Mouse (Mus musculus) urinary bladder, adult 18-20 months (tissue): ENCODE measurements around the gene Lgals8.
A peak's percentile ranks its signal among the peaks of the same experiment; 100 is the strongest.
"Not testable (repeated sequence)": the region's sequence is repeated elsewhere in the genome, so short reads cannot be mapped to it uniquely, and the experiment has no call there.

Experiments used
- DNase-seq, 2 experiments: peaks; one replicate each; pipeline ENCODE4 v3.0.0; 2022; ENCODE audit warnings: low spot score in 2 of 2, mixed read lengths in 2 of 2

The Lgals8 gene

DNA sequence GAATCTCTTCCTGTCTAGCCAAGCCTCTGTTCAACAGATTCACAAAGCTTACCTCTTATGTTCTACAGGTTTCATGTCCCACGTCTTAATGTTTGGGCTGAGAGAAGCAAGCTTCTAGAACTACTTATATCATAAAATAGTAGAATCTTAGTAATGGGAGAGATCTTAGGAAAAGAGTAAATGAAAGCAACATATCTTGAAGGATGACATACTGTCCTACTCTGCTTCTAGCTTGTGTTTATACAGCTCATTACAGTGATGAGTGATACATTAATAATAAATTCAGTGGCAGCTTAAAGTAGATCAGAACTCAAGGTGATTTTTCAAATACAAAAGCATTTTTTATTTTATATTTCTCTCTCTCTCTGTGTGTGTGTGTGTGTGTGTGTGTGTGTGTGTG lies at the start of gene Lgals8:
TSS of gene Lgals8 (minus strand) at position 101 of the 400 bp plus-strand sequence.
- no peak for DNase-seq

DNA sequence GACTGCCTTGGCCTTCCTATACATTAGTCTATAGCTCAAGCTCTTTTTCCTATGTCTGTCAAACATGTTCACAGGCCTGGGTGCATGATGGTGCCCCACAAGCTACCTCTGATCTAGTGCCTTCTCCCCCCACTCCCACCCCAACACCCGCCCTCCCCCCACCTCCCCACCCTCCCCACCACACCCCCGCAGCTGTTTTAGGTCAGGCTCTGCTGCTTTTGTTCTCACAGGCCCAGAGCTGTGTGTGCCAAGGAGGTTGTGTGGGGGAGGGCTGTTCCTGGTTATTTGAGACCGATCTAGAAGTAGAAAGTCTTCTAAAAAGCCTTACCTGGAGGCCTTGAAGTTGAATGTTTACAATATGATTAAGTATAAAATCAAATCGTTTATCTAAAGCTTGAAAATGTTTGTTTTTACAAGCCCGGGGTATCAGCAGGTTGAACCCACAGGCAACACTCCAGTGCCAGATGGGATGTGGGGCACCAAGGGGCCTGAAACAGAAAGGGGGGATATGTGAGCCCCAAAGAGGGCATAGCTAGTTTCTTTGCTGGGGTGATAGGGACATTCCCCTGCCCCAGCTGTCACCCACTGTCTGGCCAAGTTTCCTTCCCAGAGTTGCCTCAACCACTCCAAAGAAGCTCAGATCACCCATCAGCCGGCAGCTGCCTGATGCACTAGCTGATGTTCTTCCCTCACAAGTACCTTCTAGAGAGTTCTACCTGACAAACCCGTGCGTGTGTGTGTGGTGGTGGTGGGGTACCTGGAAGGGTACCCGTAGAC lies 46.6 kb upstream of the Lgals8 start:
- peak; percentile 27 to 33 for DNase-seq

DNA sequence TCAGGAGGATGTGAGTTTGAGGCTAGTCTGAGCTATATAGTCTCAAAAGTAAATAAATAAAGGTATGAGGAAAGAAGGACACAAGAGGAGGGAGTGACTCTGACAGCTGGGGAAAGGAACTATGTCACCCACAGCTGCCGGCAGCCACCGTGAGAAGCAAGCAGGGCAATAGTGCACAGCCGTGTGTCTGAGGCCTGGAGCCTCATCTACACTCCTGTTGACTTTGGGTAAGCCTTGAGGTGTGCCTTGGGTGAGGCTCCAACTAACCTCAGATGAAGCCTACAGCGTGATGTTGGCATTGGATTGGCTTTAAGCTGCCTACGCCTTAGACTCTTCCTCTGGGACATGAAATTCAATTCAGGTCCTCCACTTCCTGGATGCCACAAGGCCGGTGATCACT lies 45.3 kb upstream of the Lgals8 start:
- no peak for DNase-seq

DNA sequence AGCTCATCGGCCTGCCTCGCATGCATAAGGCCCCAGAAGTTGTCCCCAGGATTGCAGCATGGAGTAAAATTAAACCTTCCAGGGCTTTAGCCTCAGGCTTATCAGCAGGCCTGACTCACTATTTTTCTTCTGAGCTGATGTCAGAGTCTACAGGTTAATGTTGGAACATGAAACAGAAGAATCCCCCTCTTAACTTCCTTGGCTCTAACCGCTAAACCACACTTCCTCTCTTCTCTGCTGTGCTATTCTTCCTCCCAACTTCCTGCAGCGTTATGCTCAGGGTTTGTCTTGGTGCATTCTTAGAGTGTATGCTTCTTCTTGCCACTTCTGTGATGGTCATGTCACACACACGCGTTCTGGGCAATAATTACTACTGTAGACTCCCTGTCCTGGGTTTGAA lies 42.7 kb upstream of the Lgals8 start:
- no peak for DNase-seq

DNA sequence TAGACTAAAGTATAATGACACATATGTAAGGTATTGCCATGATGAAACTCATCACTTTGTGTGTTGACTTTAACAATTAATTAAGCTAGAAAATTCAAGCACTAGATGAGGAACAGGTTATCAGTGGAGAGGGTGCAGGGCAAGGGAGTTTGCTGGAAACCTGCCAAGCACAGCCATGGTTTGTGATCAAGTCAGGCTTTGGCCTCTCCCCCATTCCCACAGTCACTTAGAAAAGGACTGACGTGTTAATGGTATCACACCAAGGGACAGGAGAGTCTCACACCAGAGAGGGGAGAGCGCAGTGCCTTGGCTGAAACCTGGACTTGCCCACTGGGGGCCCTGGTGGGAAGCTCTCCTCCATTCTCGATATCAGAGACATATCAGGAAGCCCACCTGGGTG lies 40.6 kb upstream of the Lgals8 start:
- no peak for DNase-seq

DNA sequence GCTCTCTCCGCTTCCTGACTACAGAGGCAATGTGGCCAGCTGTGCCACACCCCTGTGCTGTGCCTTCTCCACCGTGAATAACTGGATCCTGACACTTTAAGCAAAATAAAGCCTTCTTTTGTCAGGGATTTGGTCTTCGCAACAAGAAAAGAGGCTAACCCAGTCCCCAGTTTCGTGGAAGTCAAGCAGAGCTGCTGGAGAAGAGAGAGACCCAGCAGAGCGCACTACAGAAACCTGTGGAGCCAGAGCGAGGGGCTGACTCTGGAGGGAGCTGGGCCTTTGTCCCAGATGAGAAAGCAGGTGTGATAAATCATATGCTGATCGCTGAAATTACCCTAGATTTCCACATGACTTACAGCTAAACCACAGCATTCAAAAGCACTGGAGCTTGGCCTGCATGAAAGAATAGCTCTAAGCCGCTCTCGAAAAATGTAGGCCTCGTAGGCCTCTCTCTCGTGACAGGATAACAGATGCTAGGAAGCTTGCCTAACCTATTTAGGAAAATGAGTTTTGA lies 38.6 kb upstream of the Lgals8 start:
- DNase-seq: no peak

DNA sequence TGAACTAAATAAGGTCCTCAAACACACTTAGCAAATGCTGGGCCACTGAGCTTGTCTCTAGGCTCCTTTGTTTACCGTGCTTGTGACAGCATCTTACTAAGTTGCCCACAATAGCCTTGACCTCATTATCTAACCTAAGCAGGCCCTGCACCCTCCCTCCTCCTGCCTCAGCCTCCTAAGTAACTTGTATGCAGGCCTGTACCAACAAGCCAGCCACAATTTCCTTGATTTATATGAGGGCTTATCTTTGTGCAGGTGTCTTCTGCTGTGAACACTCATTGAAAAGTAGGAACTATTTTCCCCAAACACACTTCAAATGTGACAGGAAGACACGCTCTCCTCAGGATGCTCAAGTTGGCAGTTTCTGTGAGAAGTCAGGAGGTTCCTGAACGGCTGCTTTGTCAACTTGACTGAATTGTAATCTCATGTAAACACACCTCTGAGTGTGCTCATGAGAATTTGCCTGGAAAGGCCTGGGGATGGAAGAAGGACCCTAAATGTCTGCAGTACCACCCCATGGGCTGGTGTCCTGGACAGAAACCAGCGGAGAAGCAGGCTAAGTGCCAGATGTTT lies 38.0 kb upstream of the Lgals8 start:
- no peak for DNase-seq

DNA sequence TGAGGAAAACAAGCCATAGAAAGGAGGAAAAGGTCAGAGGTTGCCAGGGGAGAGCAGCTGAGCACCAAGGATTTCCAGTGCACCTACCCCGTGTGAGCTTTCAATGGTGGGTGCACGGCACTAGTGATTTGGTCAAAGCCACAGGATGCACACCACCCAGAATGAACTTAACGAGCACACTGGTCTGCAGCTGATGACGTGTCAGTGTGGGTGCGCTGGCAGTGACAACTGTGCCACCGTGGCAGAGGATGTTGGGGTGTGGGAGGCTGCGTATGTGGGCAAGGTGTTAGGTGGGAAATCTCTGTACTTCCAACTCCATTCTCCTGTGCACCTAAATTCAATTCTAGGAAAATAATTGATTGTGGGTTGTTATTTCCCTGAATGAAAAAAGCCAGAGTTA lies 34.4 kb upstream of the Lgals8 start:
- DNase-seq: no peak

DNA sequence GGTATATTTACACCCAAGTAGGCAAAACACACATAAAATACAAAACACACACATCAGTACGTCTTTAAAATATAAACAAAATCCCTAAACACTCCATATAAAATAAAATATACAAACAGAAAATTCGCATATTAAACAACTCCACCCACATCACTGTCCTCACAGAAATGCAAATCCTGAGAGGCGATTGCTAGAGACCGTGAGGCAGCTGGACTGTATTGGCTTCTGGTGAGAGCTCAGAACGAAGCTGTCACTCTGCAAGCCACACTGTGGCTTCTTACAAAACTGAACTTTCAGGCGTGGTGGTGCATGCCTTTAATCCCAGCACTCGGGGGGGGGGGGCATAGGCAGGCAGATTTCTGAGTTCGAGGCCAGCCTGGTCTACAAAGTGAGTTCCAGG lies 33.1 kb upstream of the Lgals8 start:
- no peak for DNase-seq

DNA sequence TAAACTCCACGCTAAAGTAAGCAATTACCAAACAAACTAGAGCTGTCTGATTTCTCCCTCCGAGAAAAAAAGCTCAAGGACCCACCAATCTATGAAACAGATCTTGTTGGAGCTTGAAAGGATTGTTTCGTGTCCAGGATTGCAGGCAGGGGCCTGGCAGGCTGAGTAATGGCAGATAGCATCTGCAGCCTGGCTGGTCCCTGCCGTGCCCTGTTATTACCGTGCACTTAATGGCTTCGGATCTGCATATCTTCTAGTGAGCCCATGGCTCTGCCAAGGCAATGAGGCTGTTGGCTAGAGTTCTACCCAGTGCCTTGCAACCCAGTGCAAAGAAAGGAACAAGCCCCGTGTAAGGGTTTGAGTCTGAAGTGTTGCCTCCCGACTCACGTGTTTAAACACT lies 30.0 kb upstream of the Lgals8 start:
- peak in 1 of 2 experiments; percentile 63 for DNase-seq

DNA sequence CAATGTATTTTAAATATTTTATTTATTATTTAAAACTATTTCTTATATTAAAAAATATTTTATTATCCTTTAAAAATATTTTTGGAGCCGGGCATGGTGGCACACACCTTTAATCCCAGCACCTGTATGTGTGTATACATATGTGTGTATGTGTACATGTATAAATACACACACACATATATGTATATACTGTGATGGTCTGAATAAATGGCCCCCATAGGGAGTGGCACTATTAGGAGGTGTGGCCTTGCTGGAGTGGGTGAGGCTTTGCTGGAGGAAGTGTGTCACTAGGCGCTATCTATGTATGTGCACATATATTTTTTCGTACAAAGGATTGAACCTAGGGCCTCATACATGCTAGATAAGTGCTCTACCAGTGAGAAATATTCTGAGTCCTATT lies 27.8 kb upstream of the Lgals8 start:
- no peak for DNase-seq

DNA sequence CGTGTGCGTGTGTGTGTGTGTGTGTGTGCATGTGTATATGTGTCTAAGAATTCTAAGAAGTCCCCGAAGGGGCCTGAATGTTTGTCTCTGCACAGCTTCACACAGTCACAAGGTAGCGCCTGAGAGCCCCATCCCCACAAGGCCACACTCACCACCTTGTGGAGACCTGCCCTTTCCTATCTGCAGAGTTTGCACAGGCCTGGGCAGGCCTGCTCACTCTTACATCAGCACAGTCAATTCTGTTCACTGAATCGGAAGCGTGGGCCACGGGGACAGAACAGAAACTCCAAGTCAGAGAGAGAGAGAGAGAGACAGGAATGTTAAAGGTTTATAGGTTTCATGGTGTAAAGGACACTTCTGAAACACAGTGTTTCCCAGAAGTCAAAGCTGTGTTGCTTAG lies 20.9 kb upstream of the Lgals8 start:
- DNase-seq: peak; percentile 62 to 77

DNA sequence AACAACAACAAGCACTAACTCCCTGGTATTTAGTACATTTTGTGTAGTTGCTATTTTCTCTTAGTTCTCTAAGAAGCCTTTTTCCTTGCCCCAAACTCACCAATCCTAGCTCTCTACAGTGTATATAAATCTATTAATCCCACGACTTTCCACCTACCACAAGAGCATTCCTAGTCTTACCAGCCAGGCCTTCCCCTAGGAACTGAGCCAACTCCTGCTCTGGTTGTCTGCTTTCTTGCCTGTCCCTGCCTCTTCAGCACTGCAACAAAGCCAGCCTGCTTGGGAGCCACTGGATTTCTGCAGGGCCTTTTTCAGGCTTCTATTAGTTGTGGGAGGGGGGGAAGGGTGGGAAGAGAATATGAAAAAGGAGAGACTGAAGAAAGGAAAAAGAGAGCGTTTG lies 20.5 kb upstream of the Lgals8 start:
- DNase-seq: no peak

DNA sequence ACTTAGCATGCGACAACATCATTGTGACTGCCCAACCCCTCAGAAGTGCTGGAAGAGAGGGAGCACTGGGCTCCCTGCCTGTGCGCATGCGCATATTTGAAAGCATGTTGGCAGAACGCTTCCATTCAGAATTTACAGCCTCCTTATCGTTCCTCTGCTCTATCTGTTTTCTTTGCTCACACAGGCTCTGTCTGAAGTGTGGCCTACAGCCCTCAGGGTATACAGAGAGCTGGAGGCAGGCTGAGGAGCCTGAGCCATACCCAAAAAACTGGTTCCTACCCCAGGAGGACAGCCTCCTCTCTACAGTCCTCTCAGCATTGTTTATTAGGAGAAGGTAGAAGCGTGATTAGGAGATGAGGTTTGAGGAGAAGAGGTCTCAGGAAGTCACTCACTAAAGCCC lies 15.1 kb upstream of the Lgals8 start:
- no peak for DNase-seq

DNA sequence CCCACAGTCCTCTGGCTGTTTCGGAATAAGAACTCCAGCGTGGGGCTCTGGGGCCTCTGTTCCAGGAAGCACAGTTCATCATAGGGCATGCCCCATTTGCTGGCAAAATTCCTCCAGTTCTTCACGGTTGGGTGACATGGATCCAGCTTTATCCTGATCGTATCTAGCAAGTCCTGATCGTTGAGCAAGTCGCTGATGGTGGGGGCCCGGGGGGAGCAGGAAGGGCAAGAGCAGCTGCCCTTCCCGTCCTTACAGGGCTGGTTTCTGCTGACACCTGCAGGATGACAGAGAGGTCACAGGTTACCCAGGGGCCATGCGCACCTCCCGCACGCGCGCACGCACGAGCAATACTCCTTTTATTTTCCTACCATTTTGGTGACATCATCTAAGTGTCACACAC lies 13.6 kb upstream of the Lgals8 start:
- DNase-seq: no peak

DNA sequence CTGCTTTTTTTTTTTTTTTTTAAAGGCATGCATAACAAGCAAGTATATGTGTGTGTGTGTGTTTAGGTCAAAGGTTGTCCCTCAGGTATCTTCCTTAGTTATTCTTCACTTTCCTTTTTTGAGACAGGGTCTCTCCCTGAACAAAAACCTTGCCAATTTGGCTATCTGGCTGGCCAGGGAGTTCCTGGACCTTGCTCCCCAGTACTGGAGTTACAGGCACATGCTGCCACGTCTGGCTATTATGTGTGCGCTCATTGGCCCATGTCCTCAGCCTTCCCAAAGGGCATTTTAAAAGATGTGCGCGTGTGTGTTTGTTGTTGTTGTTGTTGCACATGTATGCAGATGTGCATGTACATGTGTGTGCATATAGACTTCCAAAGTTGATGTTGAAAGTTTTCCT lies 12.1 kb upstream of the Lgals8 start:
- DNase-seq: no peak

DNA sequence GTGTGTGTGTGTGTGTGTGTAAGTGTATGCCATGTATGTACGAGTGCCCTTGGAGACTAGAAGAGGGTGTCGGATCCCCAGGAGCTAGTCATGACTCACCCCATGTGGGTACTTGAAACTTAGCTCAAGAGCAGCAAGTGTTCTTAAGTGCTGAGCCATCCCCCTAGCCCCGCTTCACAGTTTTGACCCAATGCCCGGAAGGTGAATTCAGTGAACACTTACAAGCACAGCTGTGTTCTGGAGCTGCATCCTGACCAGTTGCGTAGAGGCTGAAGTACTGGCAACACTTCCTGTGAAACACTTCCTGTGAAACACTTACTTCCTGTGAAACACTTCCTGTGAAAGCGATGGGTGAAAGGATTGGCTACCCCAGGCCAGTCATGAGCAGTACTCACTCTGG lies 10.5 kb upstream of the Lgals8 start:
- no peak for DNase-seq

DNA sequence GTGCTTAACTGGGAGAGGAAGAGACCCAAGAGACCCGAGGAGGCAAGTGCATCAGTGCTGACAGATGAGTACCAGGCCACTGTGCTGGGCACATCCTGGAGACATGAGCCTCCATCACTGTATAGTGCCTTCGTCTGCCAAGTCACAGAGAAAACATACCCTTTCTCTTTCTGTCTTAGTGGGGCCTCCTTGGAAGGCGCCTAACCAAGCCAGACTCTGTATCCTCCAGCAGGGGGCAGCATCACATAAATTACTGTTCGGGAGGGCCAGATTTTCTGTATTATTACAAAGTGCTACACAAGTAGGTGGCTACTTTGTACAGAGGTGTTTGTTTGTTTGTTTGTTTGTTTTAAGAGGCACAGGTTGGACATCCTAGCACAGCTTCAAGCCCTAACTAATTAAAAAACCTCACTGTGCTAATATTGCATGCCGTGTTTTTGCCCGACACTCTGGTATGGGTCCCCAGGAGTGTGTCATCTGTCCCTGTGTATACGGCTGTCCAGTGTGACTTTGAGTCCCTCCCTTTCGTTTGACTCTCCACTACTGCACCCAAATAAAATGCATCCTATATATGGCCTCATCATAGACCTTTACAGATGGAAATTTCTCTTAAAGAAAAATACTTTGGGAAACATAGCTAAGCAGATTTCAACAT lies 9.1 kb upstream of the Lgals8 start:
- peak; percentile 45 to 56 for DNase-seq

DNA sequence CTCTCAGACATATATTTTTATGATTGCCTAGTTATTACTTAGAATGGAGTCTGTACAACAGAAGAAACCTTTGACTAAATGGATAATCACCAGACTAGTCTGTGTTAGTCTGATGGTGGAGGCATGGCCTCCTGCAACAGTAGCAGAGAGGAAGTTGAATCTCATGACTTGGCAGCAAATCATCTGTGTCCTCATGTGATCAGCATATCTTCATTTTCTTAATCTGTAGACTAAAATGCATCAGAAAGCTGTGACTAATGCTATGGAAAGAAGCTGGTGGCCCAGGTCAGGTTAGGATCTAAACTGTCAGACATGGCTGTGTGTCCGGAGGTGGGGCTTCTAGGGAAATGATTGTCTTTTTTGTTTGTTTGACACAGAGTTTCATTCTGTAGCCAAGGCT lies 3.7 kb upstream of the Lgals8 start:
- DNase-seq: no peak

DNA sequence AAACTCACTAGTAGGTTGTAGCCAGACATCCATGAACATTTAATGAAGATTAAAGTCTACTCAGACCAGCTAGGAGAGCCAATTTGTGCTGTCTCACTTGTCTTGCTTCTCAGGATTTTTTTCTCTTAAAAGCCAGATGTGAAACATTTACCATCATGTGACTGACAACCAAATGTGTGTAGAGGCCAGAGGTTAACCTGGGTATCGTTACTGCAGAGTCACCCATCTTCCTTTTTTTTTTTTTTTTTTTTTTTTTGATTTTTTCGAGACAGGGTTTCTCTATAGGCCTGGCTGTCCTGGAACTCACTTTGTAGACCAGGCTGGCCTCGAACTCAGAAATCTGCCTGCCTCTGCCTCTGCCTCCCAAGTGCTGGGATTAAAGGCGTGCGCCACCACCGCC lies 585 bp downstream of the Lgals8 start:
- not testable (repeated sequence) for DNase-seq

DNA sequence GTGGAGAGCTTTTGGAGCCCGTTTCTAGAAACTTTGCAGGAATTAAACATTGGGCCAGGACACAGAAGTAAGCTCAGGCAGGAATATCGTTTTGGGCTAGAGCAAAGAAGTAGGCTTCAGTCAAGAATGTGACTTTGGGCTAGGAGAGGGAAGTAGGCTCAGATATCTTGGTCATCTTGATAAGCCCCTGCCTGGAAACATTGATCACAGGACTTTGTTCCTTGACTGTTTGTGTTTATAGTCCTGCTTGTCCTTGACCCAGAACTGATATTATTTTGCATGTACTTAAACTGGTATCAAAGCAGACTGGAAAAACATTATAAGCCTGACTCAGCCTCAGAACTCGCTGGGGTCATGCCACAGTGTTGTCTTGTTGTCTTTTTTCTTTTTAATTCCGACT lies 2.1 kb downstream of the Lgals8 start:
- no peak for DNase-seq

DNA sequence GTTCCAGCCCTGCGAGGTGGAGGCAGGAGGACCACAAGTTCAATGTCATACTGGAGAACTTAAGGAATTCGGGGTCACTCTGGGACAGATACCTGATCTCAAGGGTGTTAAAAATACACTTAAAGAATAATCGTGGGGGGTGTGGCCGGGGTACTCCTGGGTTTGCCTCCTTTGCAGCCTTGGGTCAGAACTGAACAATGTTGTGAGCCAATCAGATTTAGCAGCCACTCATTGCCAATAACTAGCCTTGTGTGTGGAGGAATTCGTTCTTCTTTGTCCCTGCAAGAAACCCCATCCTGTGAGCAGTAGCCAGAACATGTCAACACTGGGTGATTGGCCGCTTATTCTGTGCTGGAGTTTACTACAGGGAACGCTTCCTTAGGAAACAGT lies 3.0 kb downstream of the Lgals8 start:
- DNase-seq: no peak
